Mouse (Mus musculus) intestine, embryonic 15.5 days (tissue): Measurements from ENCODE around the gene Tctex1d1. TPM values are rescaled to one million over a fixed set of nuclear protein-coding genes. Genes with fewer than 3 reads are reported as not detected.

Experiments
- ATAC-seq: fragments of 200-750 bp; cut with Nextera tagmentation; 2 replicates; pipeline ENCODE4 v1.8.0; 2017; ENCODE audit warnings: moderate TSS enrichment, moderate library complexity
- H3K27ac ChIP-seq: fragments of 300-500 bp; sonication (generic); 2 replicates; pipeline ENCODE4 v1.5.1; 2015; ENCODE audit warnings: mild to moderate bottlenecking, inconsistent platforms
- H3K27me3 ChIP-seq: fragments of 300-500 bp; sonication (generic); replicated peaks from 2 replicates; pipeline ENCODE4 v1.6.1; 2015; ENCODE audit warnings: inconsistent platforms
- H3K36me3 ChIP-seq: fragments of 300-500 bp; sonication (generic); 2 replicates; pipeline ENCODE4 v1.6.1; 2015; ENCODE audit warnings: inconsistent platforms
- H3K4me1 ChIP-seq: fragments of 300-500 bp; sonication (generic); replicated peaks from 2 replicates; pipeline ENCODE4 v1.6.1; 2015; ENCODE audit warnings: inconsistent platforms
- H3K4me2 ChIP-seq: fragments of 300-500 bp; sonication (generic); replicated peaks from 2 replicates; pipeline ENCODE4 v1.6.1; 2015; ENCODE audit warnings: mild to moderate bottlenecking, inconsistent platforms
- H3K4me3 ChIP-seq: fragments of 300-500 bp; sonication (generic); replicated peaks from 2 replicates; pipeline ENCODE4 v1.5.1; 2015; ENCODE audit warnings: inconsistent platforms
- H3K9ac ChIP-seq: fragments of 300-500 bp; sonication (generic); 2 replicates; pipeline ENCODE4 v1.6.1; 2015; ENCODE audit warnings: inconsistent platforms
- H3K9me3 ChIP-seq: fragments of 300-500 bp; sonication (generic); 2 replicates; pipeline ENCODE4 v1.6.1; 2016; ENCODE audit warnings: inconsistent platforms
- WGBS: fragments of 180-500 bp; shearing (Covaris S2); methylation state at CpG from one replicate; pipeline ENCODE4 v1.1.7; 2015; 5-methylcytosine and 5-hydroxymethylcytosine counted together
- polyA plus RNA-seq: library from polyadenylated mRNA; unstranded; fragments of >200 nt; fragmentation: Nextera tagmentation; extraction: Ambion mirVana; gene quantifications from 2 replicates; pipeline ENCODE4 v1.2.1, GENCODE M21; 2015

The Tctex1d1 gene
- polyA plus RNA-seq, 1 experiment from 2014 or later = 0.58 TPM

DNA sequence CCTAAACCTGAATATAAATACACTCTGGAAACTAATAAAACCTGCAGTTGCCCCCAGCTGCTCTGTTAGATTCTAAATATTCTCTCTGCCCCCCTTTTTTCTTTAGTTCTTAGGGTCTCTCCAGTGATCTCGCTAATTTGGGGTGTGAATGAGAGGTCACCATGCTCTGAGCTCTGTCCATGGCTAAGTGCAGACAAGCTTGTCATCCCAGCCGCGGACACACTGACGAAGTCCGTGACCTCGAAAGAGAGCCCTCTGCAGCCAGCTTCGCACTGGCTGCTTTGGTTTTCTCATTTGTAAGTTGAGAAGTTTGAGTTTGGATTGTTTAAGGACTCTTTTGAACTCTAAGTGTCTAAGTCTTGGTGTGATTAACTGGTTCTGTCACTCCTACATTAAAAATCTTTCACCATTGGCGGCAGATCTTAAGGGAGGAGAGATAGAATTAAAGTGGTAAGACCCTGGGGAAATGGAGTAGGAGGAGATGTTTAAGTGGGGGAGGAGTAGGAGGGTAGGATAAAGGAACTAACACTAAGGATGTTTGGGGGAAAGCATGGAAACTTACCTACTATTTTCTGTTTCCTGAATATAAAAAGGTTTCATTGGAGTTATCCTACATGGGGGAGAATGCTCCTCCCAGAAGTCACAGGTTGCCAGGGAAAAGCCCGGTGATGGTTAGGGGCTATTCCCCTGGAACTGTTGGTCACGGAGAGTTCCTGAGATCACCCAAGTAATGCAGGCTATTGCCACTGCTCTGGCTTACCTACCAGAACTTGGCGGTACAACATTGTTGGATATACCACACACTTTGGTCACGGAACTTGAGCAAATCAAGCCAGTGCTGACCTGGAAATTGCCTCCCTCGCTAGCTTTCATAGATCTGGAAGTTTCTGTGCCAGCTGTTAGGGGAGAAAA, 50.0 kb downstream of the Tctex1d1 start:
- no peaks in the 10 kb centered on the region for H3K27me3 ChIP-seq
- 70% methylated on average over 13 of the region's 13 CpGs for WGBS
- no peak overlapping the region for H3K27ac ChIP-seq
- no peak overlapping the region for H3K4me2 ChIP-seq
- no peak for ATAC-seq
- H3K4me3 ChIP-seq = no peak overlapping the region
- H3K9me3 ChIP-seq = no peaks in the 10 kb centered on the region
- no peak overlapping the region for H3K9ac ChIP-seq
- no peaks in the 10 kb centered on the region for H3K36me3 ChIP-seq
- no peaks in the 10 kb centered on the region for H3K4me1 ChIP-seq

DNA sequence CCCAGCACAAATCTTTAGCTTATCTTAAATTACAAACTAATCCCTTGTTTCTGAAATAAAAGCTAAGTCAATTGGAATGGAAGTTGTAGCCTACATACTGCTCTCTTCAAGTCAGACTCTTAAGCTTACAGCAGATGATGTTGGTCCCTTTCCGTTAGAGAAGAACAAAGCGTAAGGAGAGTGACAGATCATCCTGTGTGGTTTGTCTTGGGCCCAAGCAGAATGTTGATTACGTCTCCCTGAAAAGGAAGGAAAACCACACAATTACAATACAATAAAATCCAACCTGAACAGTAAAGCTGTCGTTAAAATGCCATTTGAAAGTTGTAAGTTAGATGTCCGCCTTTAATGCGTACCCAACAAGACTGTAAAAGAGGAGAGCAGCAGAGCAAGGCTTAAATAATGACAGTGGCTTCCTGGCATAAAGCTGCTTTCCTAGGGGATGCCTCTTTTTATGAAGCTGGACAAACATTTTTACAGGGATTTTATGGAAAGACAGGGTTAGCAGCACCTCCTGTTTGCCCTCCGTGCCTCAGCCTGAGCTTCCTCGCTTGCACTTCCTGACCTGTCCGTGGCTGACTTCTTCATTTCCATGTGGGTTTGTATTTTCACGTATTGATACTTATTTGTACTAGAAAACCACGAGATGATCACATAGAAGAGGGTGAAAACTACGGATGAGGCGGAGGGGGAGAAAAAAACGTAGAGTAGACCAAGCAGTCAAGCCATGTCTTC, 60.9 kb downstream of the Tctex1d1 start:
- no peak overlapping the region for H3K27ac ChIP-seq
- WGBS = 76% methylated on average over 14 of the region's 14 CpGs
- H3K27me3 ChIP-seq = no peaks in the 10 kb centered on the region
- H3K4me3 ChIP-seq = no peak overlapping the region
- H3K9me3 ChIP-seq = no peaks in the 10 kb centered on the region
- ATAC-seq = no peak
- H3K36me3 ChIP-seq = no peaks in the 10 kb centered on the region
- no peak overlapping the region for H3K9ac ChIP-seq
- no peak overlapping the region for H3K4me2 ChIP-seq
- no peaks in the 10 kb centered on the region for H3K4me1 ChIP-seq

DNA sequence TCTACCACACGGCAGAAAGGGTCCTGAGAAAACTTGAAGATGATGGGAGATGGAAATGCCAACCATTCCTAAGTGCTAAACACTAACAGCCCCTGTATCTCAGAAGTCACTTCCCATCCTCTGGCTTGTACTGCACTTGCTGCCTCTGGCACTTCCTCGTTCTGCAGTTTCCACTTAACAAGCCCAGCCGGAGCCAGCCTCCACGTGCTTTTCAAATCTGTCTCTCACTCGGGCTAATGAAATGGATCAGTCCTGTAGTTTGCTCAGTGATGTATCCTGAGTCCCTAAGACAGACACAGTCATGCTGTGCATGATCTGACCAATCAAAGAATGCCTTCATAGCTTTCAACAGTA, 61.4 kb downstream of the Tctex1d1 start:
- Histone ChIP-seq H3K9ac (no peak overlapping the region), H3K36me3 (no peaks in the 10 kb centered on the region), H3K27me3 (no peaks in the 10 kb centered on the region), H3K4me1 (no peaks in the 10 kb centered on the region), H3K9me3 (no peaks in the 10 kb centered on the region), H3K4me2 (no peak overlapping the region), H3K27ac (no peak overlapping the region), H3K4me3 (no peak overlapping the region)
- ATAC-seq = no peak
- WGBS = 58% methylated on average over 5 of the region's 5 CpGs

DNA sequence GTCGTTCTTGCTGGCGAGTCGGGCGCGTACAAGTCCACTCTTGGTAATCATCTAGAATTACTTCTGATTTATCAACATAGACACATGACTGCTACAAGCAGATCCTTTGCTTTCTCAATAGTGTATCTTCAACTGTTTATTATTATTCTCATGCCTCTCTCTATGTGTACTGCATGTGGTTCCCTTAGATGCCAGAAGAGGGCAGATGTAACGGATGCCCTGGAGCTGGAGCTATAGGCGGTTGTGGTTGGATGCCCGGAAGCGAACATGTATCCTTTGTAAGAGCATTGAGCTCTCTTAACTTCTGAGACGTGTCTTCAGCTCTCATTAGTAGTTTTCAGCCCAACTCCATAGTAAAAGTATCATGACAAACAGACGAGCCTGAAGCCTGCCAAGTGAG, 64.6 kb downstream of the Tctex1d1 start:
- H3K9ac ChIP-seq = no peak overlapping the region
- no peak overlapping the region for H3K4me2 ChIP-seq
- no peak overlapping the region for H3K4me3 ChIP-seq
- no peaks in the 10 kb centered on the region for H3K9me3 ChIP-seq
- H3K4me1 ChIP-seq = no peaks in the 10 kb centered on the region
- no peak for ATAC-seq
- 94% methylated on average over 11 of the region's 11 CpGs for WGBS
- H3K27ac ChIP-seq = no peak overlapping the region
- H3K27me3 ChIP-seq = no peaks in the 10 kb centered on the region
- no peaks in the 10 kb centered on the region for H3K36me3 ChIP-seq

DNA sequence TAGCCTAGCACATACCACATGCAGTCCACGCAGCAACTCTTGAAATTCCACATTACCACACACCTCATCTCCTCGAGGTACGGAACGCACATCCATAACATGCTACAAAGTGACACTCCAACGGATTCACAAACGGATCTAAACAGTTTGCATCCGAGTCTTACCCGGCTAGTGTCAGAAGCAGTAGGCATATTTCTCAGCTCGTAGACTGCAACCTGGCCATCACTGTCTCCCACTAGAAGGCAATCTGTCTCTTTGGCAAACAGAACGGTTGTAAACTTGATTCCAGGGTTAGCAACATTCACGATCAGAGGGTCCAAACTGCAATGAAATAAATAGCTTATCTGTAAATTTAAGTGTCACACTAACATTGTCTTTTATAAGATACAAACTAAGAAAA, 69.6 kb downstream of the Tctex1d1 start:
- H3K27ac ChIP-seq = no peak overlapping the region
- no peaks in the 10 kb centered on the region for H3K9me3 ChIP-seq
- no peak overlapping the region for H3K4me2 ChIP-seq
- no peak for ATAC-seq
- WGBS = 71% methylated on average over 11 of the region's 11 CpGs
- H3K4me3 ChIP-seq = no peak overlapping the region
- H3K27me3 ChIP-seq = no peaks in the 10 kb centered on the region
- no peaks in the 10 kb centered on the region for H3K36me3 ChIP-seq
- no peaks in the 10 kb centered on the region for H3K4me1 ChIP-seq
- no peak overlapping the region for H3K9ac ChIP-seq

Other genes with a start within 250 kb of the Tctex1d1 start
- 9.9 and 10.1 TPM in 2 replicates for gene Sgip1, start 237.3 kb upstream of the Tctex1d1 start, polyA plus RNA-seq
- 0.64 and 1.8 TPM in 2 replicates for gene Insl5, start 48.2 kb downstream of the Tctex1d1 start, polyA plus RNA-seq
- 36.0 and 42.5 TPM in 2 replicates for gene Mier1, start 135.8 kb downstream of the Tctex1d1 start, polyA plus RNA-seq
- gene Wdr78, start 135.9 kb downstream of the Tctex1d1 start, polyA plus RNA-seq = 1.6 and 1.8 TPM in 2 replicates
- 9.6 TPM in 2 replicates for gene Slc35d1, start 236.6 kb downstream of the Tctex1d1 start, polyA plus RNA-seq